Mouse (Mus musculus) forebrain, postnatal 0 days (tissue): Measurements from ENCODE around the gene Lsm14b. TPM values are rescaled to one million over a fixed set of nuclear protein-coding genes. Genes with fewer than 3 reads are reported as not detected.

ENCODE experiments used
- ATAC-seq: fragments of 200-750 bp; cut with Nextera tagmentation; 2 replicates; pipeline ENCODE4 v1.8.0; 2017; ENCODE audit warnings: mild to moderate bottlenecking, moderate library complexity
- DNase-seq: peaks from one replicate; pipeline ENCODE4 v3.0.0-alpha.2; 2015
- H3K27ac ChIP-seq: fragments of 300-500 bp; sonication (generic); 2 replicates; pipeline ENCODE4 v1.5.1; 2014; ENCODE audit warnings: low read depth, mild to moderate bottlenecking, antibody characterized with exemption, low read length, moderate library complexity, mixed read lengths
- H3K27me3 ChIP-seq: fragments of 300-500 bp; sonication (generic); 2 replicates; pipeline ENCODE4 v1.6.1; 2014; ENCODE audit warnings: mild to moderate bottlenecking, low read length, mixed read lengths; ENCODE audit not compliant: insufficient read depth
- H3K36me3 ChIP-seq: fragments of 300-500 bp; sonication (generic); 2 replicates; pipeline ENCODE4 v1.6.1; 2014; ENCODE audit warnings: mild to moderate bottlenecking, moderate library complexity; ENCODE audit not compliant: insufficient read depth
- H3K4me1 ChIP-seq: fragments of 300-500 bp; sonication (generic); 2 replicates; pipeline ENCODE4 v1.6.1; 2014; ENCODE audit warnings: antibody characterized with exemption; ENCODE audit not compliant: insufficient read depth
- H3K4me2 ChIP-seq: fragments of 300-500 bp; sonication (generic); 2 replicates; pipeline ENCODE4 v1.6.1; 2014; ENCODE audit warnings: low read depth, mild to moderate bottlenecking, moderate library complexity
- H3K4me3 ChIP-seq: fragments of 300-500 bp; sonication (generic); 2 replicates; pipeline ENCODE4 v1.5.1; 2014; ENCODE audit warnings: low read depth, low read length, mixed read lengths
- H3K9ac ChIP-seq: fragments of 300-500 bp; sonication (generic); 2 replicates; pipeline ENCODE4 v1.6.1; 2014; ENCODE audit warnings: mild to moderate bottlenecking
- H3K9me3 ChIP-seq: fragments of 300-500 bp; sonication (generic); 2 replicates; pipeline ENCODE4 v1.6.1; 2016; ENCODE audit warnings: low read length
- CTCF ChIP-seq: sonication (generic); IDR thresholded peaks from 2 replicates; pipeline ENCODE4 v1.5.1; 2016; ENCODE audit warnings: antibody characterized with exemption, control low read depth, low read depth
- WGBS: fragments of 180-500 bp; shearing (Covaris S2); extraction: QIAGEN DNeasy Blood & Tissue Kit; methylation state at CpG from one replicate; pipeline ENCODE4 v1.1.7; 2014; 5-methylcytosine and 5-hydroxymethylcytosine counted together
- polyA plus RNA-seq: library from polyadenylated mRNA; unstranded; fragments of >200 nt; fragmentation: Nextera tagmentation; extraction: Ambion mirVana; gene quantifications from 2 replicates; pipeline ENCODE4 v1.2.1, GENCODE M21; 2015
- total RNA-seq: library from RNA; depleted of rRNA; stranded (reverse); fragments of >200 nt; gene quantifications from 2 replicates; pipeline ENCODE4 v1.2.3, GENCODE M21; 2014

Gene Lsm14b
- total and polyA plus RNA-seq, 2 experiments from 2014 or later, result 24.8 to 162 TPM

GRCm38 (mm10) chr2:179993071-179993470 is 31.7 kb upstream of the Lsm14b start:
- 89% methylated on average over 5 of the region's 5 CpGs for WGBS
- Histone ChIP-seq H3K4me3 (no peak overlapping the region), H3K4me1 (no peaks in the 10 kb centered on the region), H3K27me3 (no peaks in the 10 kb centered on the region), H3K27ac (no peak overlapping the region), H3K9ac (no peak overlapping the region), H3K36me3 (no peaks in the 10 kb centered on the region), H3K4me2 (no peak overlapping the region), H3K9me3 (no peaks in the 10 kb centered on the region)
- no peak for DNase-seq
- ATAC-seq, result no peak
- no peak for TF ChIP-seq CTCF

DNA sequence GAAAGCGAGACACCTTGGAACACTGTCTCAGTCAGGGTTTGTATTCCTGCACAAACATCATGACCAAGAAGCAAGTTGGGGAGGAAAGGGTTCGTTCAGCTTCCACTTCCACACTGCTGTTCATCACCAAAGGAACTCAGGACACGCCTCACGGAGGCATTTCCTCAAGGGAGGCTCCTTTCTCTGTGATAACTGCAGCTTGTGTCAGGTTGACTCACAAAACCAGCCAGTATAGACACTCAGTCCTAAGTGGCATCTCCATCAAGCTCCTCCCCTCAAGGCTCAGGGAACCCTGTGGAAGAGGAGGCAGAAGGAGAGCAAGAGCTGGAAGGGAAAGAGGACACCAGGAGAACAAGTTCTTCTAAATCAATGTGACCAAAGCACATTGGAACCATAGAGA is 26.4 kb upstream of the Lsm14b start:
- H3K4me1 ChIP-seq, result no peaks in the 10 kb centered on the region
- H3K4me3 ChIP-seq, result no peak overlapping the region
- no peaks in the 10 kb centered on the region for H3K36me3 ChIP-seq
- H3K4me2 ChIP-seq, result no peak overlapping the region
- H3K9me3 ChIP-seq, result no peaks in the 10 kb centered on the region
- no peak for ATAC-seq
- H3K9ac ChIP-seq, result no peak overlapping the region
- H3K27ac ChIP-seq, result no peak overlapping the region
- no peaks in the 10 kb centered on the region for H3K27me3 ChIP-seq
- no peak for TF ChIP-seq CTCF
- WGBS, result 83% methylated on average over 4 of the region's 4 CpGs
- DNase-seq, result no peak

GRCm38 (mm10) chr2:180001635-180002034 is 23.2 kb upstream of the Lsm14b start:
- Histone ChIP-seq H3K9ac (no peak overlapping the region), H3K4me3 (no peak overlapping the region), H3K27ac (no peak overlapping the region), H3K9me3 (no peaks in the 10 kb centered on the region), H3K27me3 (no peaks in the 10 kb centered on the region), H3K4me1 (no peaks in the 10 kb centered on the region), H3K36me3 (no peaks in the 10 kb centered on the region), H3K4me2 (no peak overlapping the region)
- no peak for DNase-seq
- no peak for TF ChIP-seq CTCF
- WGBS, result 91% methylated on average over 9 of the region's 9 CpGs
- no peak for ATAC-seq

GRCm38 (mm10) chr2:180005656-180006351 is 19.0 kb upstream of the Lsm14b start:
- no peak overlapping the region for H3K4me3 ChIP-seq
- no peak overlapping the region for H3K4me2 ChIP-seq
- DNase-seq (no peak), ATAC-seq (no peak)
- no peaks in the 10 kb centered on the region for H3K9me3 ChIP-seq
- H3K27me3 ChIP-seq, result no peaks in the 10 kb centered on the region
- H3K9ac ChIP-seq, result no peak overlapping the region
- no peak overlapping the region for H3K27ac ChIP-seq
- no peaks in the 10 kb centered on the region for H3K4me1 ChIP-seq
- WGBS, result 60% methylated on average over 5 of the region's 5 CpGs
- no peaks in the 10 kb centered on the region for H3K36me3 ChIP-seq
- no peak for TF ChIP-seq CTCF

GRCm38 (mm10) chr2:180006352-180007017 is 18.3 kb upstream of the Lsm14b start:
- 41% methylated on average over 9 of the region's 9 CpGs for WGBS

GRCm38 (mm10) chr2:180010686-180011085 is 14.1 kb upstream of the Lsm14b start:
- Histone ChIP-seq H3K4me2 (no peak overlapping the region), H3K4me1 (no peaks in the 10 kb centered on the region), H3K27me3 (no peaks in the 10 kb centered on the region), H3K9me3 (no peaks in the 10 kb centered on the region), H3K9ac (no peak overlapping the region), H3K36me3 (no peaks in the 10 kb centered on the region), H3K4me3 (no peak overlapping the region), H3K27ac (no peak overlapping the region)
- ATAC-seq (no peak), DNase-seq (no peak)
- 92% methylated on average over 7 of the region's 7 CpGs for WGBS
- TF ChIP-seq CTCF, result no peak

More at GRCm38 (mm10) chr2:180006352-180007017, 18.3 kb upstream of the Lsm14b start:
- DNase-seq, result no peak
- no peak overlapping the region for H3K9ac ChIP-seq
- no peak overlapping the region for H3K4me2 ChIP-seq
- H3K4me3 ChIP-seq, result no peak overlapping the region
- no peak for TF ChIP-seq CTCF
- H3K27ac ChIP-seq, result no peak overlapping the region
- no peaks in the 10 kb centered on the region for H3K27me3 ChIP-seq
- H3K36me3 ChIP-seq, result no peaks in the 10 kb centered on the region
- no peaks in the 10 kb centered on the region for H3K4me1 ChIP-seq
- H3K9me3 ChIP-seq, result no peaks in the 10 kb centered on the region
- no peak for ATAC-seq

DNA sequence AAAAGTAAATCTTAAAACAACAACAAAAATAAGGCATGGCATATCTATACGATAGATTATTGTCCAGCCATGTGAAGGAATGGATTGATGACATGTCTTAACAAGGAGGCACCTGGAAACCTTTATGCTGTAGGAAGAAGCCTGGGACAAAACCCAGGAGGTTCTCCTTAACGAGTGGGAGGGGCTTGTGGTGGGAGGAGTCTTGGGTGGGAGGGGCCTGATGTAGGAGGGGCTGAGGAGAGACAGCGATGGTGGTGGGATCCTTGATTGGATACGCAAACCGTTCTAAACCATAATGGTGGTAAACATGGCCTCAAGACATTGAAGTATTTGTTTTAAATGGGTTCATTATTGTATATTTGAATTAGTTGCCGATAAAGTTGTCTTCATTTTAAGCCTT is 13.4 kb upstream of the Lsm14b start:
- DNase-seq, result no peak
- no peak overlapping the region for H3K9ac ChIP-seq
- H3K4me3 ChIP-seq, result no peak overlapping the region
- ATAC-seq, result no peak
- H3K9me3 ChIP-seq, result no peaks in the 10 kb centered on the region
- no peak overlapping the region for H3K4me2 ChIP-seq
- WGBS, result 86% methylated on average over 6 of the region's 6 CpGs
- H3K27ac ChIP-seq, result no peak overlapping the region
- no peaks in the 10 kb centered on the region for H3K4me1 ChIP-seq
- H3K27me3 ChIP-seq, result no peaks in the 10 kb centered on the region
- no peak for TF ChIP-seq CTCF
- no peaks in the 10 kb centered on the region for H3K36me3 ChIP-seq
